Mouse (Mus musculus) 3T3-L1 (cell line): Measurements from ENCODE around the gene Sf3a2.

Experiments used
- DNase-seq: peaks from one replicate; pipeline ENCODE4 v3.0.0-alpha.2; 2015; ENCODE audit warnings: low read depth, low spot score

Gene Sf3a2

DNA sequence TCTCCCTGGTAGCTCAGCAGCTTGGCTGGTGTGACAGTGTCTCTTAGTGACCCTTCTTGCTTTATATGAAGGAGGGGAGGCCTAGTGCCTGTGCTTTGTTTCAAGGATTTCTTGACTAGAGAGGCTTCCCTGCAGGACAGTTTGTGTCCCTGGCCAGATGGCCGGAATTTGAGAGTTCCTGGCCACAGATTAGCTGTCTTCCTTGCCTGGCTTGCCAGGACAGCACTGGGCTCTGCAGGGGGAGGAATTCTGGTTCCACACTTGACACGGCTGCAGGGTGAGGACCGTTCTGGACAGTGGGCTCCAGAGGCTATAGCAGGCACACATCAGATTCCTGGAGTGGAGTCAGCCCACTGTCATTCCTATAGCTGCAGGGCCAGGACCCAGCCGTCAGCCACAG, 22.3 kb upstream of the Sf3a2 start:
- no peak for DNase-seq

GRCm38 (mm10) chr10:80776358-80776869, 21.6 kb upstream of the Sf3a2 start:
- peak; percentile 51 for DNase-seq

GRCm38 (mm10) chr10:80777123-80777522, 20.9 kb upstream of the Sf3a2 start:
- DNase-seq = no peak

DNA sequence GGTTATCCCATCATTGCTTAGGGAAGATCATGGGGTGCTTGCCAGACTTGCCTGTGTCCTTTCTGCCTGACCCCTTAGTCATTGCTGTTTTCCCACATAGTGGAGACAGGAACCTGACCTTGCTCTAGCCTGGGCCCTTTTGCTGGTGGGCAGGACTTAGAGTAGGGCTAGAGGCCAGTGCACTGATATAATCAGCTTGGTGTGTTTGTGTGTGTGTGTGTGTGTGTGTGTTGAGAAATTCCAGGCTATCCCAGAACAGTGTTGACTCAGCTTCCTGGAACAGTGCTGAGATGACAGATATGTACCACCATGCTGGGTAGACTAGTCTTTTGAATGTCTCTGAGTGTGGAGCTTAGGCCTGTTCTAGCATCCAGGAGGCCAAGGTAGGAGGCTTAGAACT, 18.4 kb upstream of the Sf3a2 start:
- DNase-seq = peak; percentile 38

DNA sequence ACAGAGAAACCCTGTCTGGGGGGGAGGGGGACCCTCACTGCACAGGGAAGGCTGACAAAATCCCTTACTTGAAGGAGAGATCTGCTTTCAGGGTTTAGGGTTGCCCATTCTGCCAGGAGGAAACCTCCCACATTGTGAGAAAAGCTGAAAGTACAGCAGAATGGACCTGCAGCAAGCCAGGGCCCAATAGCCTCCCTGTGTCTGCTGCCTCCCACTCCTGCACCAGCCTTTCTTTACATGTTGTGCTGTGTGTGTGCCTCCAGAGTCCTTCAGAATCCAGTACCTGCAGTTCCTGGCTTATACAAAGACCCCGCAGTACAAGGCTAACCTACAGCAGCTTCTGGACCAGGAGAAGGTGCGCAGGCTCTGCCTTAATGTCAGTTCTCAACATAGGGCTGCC, 13.7 kb upstream of the Sf3a2 start:
- no peak for DNase-seq

- DNase-seq = no peak
Measured at GRCm38 (mm10) chr10:80784871-80785270, 13.1 kb upstream of the Sf3a2 start.

- no peak for DNase-seq
Measured at GRCm38 (mm10) chr10:80785963-80786362, 12.0 kb upstream of the Sf3a2 start.

DNA sequence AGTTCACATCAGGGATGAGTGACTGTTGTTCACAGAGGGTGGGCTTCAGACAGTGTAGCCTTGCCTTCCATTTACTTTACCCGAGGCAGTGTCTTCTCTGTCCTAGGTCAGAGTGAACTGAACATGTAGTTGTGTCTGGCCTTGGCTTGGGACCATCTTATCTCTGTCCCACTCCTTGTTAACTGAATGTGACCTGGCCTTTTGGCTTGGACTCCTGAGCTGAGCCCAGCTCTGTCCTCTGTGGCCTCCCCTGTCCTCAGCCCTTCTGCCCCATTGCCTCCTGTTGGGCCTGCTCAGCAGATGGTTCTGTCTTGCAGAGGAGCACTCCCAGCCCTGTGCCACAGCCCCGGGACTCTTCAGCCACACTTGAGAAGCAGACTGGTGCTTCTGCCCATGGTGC, 10.5 kb upstream of the Sf3a2 start:
- no peak for DNase-seq

DNA sequence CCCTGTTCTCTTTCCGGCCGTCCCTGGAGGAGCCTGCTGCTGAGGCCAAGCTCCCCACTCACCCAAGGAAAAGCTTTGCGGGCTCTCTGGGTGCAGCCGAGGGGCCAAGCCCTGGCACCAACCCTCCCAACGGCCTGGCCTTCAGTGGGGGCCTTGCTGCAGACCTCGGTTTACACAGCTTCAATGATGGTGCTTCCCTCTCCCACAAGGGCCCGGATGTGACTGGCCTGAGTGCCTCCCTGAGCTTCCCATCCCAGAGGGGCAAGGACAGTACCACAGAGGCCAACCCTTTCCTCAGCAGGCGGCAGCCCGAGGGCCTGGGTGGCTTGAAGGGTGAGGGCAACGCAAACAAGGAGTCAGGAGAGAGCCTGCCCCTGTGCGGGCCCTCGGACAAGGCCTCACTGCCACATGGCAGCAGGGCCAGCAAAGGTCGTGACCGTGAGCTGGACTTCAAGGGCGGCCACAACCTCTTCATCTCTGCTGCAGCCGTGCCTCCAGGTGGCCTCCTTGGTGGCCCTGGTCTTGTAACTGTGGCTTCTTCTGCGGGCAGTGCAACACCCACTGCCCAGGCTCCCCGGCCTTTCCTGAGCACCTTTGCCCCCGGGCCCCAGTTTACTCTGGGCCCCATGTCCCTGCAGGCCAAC, 7.1 kb upstream of the Sf3a2 start:
- DNase-seq = no peak

GRCm38 (mm10) chr10:80791476-80792174, 6.4 kb upstream of the Sf3a2 start:
- no peak for DNase-seq

- no peak for DNase-seq
Measured at GRCm38 (mm10) chr10:80792175-80793032, 5.6 kb upstream of the Sf3a2 start.

GRCm38 (mm10) chr10:80793033-80793784, 4.8 kb upstream of the Sf3a2 start:
- no peak for DNase-seq

- no peak for DNase-seq
Measured at GRCm38 (mm10) chr10:80793803-80794202, 4.2 kb upstream of the Sf3a2 start.

DNA sequence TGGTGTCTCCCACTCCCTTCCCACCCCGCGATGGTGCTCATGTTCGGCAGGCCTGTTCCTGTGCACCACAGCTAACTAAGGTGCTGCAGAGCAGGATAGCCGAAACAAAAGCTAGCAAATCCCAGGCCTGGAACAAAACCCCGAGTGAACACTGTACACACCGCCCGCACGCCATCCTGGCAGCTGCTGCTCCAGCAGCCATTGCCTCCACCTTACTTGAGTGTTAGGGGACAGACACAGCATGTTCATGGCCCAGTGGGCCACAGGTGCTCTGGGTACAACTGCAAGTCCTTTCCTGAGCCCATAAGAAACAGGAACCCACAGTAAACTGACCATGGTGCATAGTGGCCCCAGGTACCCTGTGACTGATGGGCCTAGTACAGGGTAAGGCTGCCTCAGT, 3.2 kb upstream of the Sf3a2 start:
- DNase-seq = no peak

DNA sequence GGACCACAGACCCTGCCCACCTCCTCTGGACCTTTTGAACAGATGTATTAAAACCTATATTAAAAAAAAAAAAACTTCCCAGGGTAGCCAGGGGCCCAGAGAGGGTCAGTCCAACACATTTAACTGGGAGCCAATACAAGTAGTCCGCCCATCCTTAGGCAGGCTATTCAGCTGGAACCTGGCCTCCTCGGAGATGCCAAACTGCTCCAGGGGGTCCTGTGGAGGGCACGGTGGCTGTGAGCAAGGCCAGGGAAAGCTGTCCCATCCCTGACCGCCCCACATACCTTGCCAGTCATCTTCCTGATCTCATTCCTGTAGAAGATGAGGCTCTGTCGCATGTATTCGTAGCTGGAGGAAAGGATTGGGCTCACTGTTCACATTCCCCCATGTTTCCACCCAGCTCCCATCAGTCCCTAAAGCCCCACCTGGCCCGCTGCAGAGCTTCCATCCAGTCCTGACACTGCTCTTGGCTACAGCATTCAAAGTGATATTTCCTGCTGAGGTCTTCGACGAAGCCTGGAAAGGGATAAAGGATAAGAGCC, 1.6 kb upstream of the Sf3a2 start:
- no peak for DNase-seq

GRCm38 (mm10) chr10:80797186-80798149, 530 bp upstream of the Sf3a2 start:
- peak; percentile 44 for DNase-seq

- DNase-seq = peak; percentile 67
Measured at GRCm38 (mm10) chr10:80799070-80799566, 1.1 kb downstream of the Sf3a2 start.

DNA sequence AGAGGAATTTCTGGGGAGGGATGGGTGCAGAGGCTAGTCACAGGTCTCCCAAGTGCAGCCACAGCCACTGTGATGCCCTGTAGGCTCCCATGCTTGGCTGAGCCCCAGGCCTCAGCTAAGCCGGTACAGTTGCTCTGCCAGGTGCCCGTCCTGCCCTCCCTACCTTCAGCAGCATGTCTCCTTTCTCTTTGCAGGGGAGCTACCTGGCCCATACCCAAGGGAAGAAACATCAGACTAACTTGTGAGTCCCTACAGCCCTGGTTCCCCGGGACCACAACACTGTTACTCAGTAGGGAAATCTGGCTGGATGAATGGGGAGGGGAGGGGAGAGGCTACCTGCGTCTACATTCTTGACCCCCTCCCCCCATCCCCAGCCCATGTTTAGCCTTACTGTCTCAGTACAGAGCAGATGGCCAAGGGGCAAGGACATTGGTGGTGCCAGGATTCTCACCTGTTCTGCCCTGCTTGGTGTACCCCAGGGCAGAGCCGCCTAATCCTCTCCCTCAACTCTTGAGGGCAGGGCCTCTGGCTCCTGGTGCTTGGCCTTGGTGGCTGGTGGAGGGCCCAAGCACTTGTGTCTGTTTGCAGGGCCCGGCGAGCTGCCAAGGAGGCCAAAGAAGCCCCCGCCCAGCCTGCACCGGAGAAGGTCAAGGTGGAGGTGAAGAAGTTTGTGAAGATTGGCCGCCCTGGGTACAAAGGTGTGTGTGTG, 4.4 kb downstream of the Sf3a2 start:
- DNase-seq = no peak

DNA sequence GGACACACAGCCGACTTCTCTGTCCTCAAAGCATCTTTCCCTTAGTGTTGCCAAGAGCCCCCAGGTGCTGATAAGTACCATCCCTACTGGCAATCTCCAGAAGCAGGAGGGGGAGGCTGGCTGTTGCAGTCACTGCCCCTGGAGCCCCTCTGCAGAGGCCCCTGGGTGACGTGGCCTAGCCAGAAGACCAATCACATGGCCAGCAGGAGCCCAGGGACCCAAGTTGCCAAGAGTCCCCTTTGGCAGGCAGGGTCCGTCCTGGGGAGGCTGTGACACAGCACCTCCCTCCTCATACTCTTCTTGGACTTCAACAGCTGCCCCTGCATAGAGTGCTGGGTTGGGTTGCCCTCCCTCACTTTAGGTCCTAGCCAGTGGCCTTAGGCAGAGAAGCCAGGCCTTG, 5.0 kb downstream of the Sf3a2 start:
- no peak for DNase-seq
